Mouse (Mus musculus) cerebellum, adult 9-11 months (tissue): ENCODE results near the gene Parp6.

ENCODE experiments used
- DNase-seq: peaks from one replicate; pipeline ENCODE4 v3.0.0; 2022

Gene Parp6

GRCm38 (mm10) chr9:59656635-59657617 lies 39.8 kb downstream of the Parp6 start:
- peak; percentile 87 for DNase-seq

- DNase-seq: peak; percentile 19
These were observed 41.1 kb downstream of the Parp6 start for GRCm38 (mm10) chr9:59658146-59658545.

- DNase-seq: peak; percentile 86
These were observed 42.2 kb downstream of the Parp6 start for GRCm38 (mm10) chr9:59659036-59660026.

- peak; percentile 87 for DNase-seq
These were observed 43.3 kb downstream of the Parp6 start for GRCm38 (mm10) chr9:59660421-59660820.

- DNase-seq: peak; percentile 50
These were observed 44.4 kb downstream of the Parp6 start for GRCm38 (mm10) chr9:59661298-59661975.

GRCm38 (mm10) chr9:59663226-59663625 lies 46.1 kb downstream of the Parp6 start:
- DNase-seq: no peak

GRCm38 (mm10) chr9:59663957-59664356 lies 46.9 kb downstream of the Parp6 start:
- DNase-seq: no peak

GRCm38 (mm10) chr9:59664664-59665256 lies 47.7 kb downstream of the Parp6 start:
- DNase-seq: no peak

- no peak for DNase-seq
These were observed 48.9 kb downstream of the Parp6 start for GRCm38 (mm10) chr9:59666016-59666415.

- DNase-seq: no peak
These were observed 49.7 kb downstream of the Parp6 start for GRCm38 (mm10) chr9:59666813-59667212.

- no peak for DNase-seq
These were observed 50.2 kb downstream of the Parp6 start for GRCm38 (mm10) chr9:59667250-59667649.

- DNase-seq: no peak
These were observed 50.8 kb downstream of the Parp6 start for GRCm38 (mm10) chr9:59667904-59668303.

- no peak for DNase-seq
These were observed 51.4 kb downstream of the Parp6 start for GRCm38 (mm10) chr9:59668473-59668872.

GRCm38 (mm10) chr9:59669172-59669571 lies 52.1 kb downstream of the Parp6 start:
- DNase-seq: no peak

- DNase-seq: peak; percentile 76
These were observed 55.3 kb downstream of the Parp6 start for GRCm38 (mm10) chr9:59672195-59672894.

- DNase-seq: no peak
These were observed 56.3 kb downstream of the Parp6 start for GRCm38 (mm10) chr9:59673427-59673826.

GRCm38 (mm10) chr9:59675598-59675997 lies 58.5 kb downstream of the Parp6 start:
- peak; percentile 46 for DNase-seq

GRCm38 (mm10) chr9:59678313-59678712 lies 61.2 kb downstream of the Parp6 start:
- DNase-seq: peak; percentile 70

- peak; percentile 78 for DNase-seq
These were observed 62.8 kb downstream of the Parp6 start, which contains the start of gene Gramd2 for GRCm38 (mm10) chr9:59679678-59680533. Gene Gramd2, plus strand, starts transcription at chr9:59680144.

GRCm38 (mm10) chr9:59680534-59680875 lies 63.4 kb downstream of the Parp6 start:
- no peak for DNase-seq

- no peak for DNase-seq
These were observed 66.9 kb downstream of the Parp6 start for GRCm38 (mm10) chr9:59684020-59684419.
